Mouse (Mus musculus) cerebellum, adult 2 months (tissue): ENCODE results near the gene Btbd3. TPM values are rescaled to one million over a fixed set of nuclear protein-coding genes. Genes with fewer than 3 reads are reported as not detected.

Experiments
- DNase-seq, 2 experiments: peaks; one replicate each; pipeline ENCODE4 v3.0.0; 2021
- H3K27ac ChIP-seq: fragments of 200-500 bp; 2 replicates; pipeline ENCODE4 v1.5.1; 2012; ENCODE audit warnings: low read length, control low read depth, inconsistent platforms; ENCODE audit not compliant: insufficient read depth
- H3K27me3 ChIP-seq: fragments of 200-500 bp; 2 replicates; pipeline ENCODE4 v1.6.1; 2012; ENCODE audit warnings: inconsistent platforms, mild to moderate bottlenecking, low read length, moderate library complexity; ENCODE audit not compliant: control insufficient read depth, insufficient read depth
- H3K4me1 ChIP-seq: fragments of 200-500 bp; 2 replicates; pipeline ENCODE4 v1.6.1; 2011; ENCODE audit warnings: low read length; ENCODE audit not compliant: control insufficient read depth, insufficient read depth
- H3K4me3 ChIP-seq: fragments of 200-500 bp; replicated peaks from 2 replicates; pipeline ENCODE3; 2011; ENCODE audit warnings: mild to moderate bottlenecking, low read depth, low read length, control low read depth; ENCODE audit not compliant: insufficient read depth
- CTCF ChIP-seq: fragments of 200-500 bp; IDR thresholded peaks from 2 replicates; pipeline ENCODE4 v1.5.1; 2011; ENCODE audit warnings: low read depth, mild to moderate bottlenecking, control low read depth, low read length, moderate library complexity, borderline replicate concordance; ENCODE audit not compliant: insufficient read depth
- POLR2A ChIP-seq: fragments of 200-500 bp; IDR thresholded peaks from 2 replicates; pipeline ENCODE4 v1.6.1; 2011; ENCODE audit warnings: low read length, control low read depth, borderline replicate concordance; ENCODE audit not compliant: insufficient read depth
- WGBS: fragments of 180-500 bp; shearing (Covaris S2); methylation state at CpG from one replicate; pipeline ENCODE4 v1.1.7; 2018; 5-methylcytosine and 5-hydroxymethylcytosine counted together
- polyA plus RNA-seq: library from polyadenylated mRNA; depleted of rRNA; stranded (reverse); fragments of >200 nt; gene quantifications from 2 replicates; pipeline ENCODE4 v1.2.3, GENCODE M21; 2012

The Btbd3 gene
- polyA plus RNA-seq, 1 experiment: 183 TPM

DNA sequence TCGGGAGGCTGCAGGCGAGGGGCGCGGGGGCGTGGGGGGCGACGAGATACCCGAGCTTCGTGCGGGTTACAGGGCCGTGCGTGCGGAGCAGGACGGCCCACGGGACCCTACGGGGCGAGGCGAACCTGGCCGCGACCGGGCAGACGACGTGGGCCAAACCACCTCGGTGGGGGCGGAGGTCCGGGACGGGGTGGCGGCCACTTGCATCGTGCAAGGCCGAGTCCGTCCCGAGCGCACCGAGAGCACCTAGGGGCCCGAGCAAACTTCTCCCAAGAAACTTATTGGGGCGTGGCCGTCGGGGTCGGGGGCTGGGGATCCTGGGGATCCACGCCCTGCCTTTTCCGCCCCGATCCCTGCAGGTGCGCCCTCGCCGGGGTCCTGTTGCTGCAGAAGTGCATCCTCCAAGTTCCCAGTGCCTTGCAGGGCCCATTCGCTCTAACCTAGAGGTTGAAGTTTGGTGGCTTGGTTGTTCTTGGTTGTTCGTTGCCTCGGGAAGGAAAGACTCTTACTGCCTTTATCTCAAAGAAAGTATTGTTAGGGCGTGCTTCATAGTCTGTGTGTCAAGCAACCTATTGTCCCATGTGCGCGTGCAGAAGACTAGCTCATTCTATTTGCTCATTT is 596 bp downstream of the Btbd3 start:
- no peak for TF ChIP-seq CTCF
- TF ChIP-seq POLR2A: no peak
- peak overlapping the region; percentile 98 for H3K4me3 ChIP-seq
- DNase-seq: no peak
- H3K27ac ChIP-seq: peak overlapping the region; percentile 60
- WGBS: under 1% methylated on average over 50 of the region's 51 CpGs
- H3K27me3 ChIP-seq: no peaks in the 10 kb centered on the region
- peaks cover 11% of the 10 kb centered on the region; the same call in 1 of the 2 replicates for H3K4me1 ChIP-seq

DNA sequence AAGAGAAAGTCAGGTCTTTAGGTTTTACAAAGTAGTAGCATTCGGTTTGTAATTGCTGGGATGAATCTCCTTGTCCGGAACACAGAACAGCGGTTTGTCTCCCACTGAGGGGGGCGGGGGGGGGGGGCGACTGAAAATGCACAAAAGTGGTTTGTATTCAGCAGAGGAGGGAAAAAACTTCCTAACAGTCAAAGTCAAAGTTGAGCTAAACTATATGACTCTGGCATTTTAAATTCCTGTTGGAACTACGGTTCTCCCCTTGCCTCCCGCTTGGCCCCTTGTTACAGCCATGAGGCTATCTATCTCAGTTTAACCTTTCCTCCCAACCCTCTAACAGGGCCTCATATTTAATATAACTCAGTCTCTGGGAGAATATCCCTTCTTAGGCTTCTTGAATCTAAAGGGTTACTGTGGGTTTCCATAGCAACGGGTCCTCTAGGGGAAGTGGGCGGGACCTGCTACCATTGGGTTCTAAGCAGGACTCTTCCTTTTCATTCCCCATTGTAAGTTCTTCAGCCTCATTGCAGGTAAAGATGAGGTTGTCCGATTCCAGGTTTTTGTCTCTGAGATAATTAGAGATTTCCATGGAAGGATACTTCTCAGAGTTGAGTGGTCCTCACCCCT is 1.4 kb downstream of the Btbd3 start:
- peak overlapping the region; percentile 98 for H3K4me3 ChIP-seq
- TF ChIP-seq POLR2A (no peak), CTCF (no peak)
- no peaks in the 10 kb centered on the region for H3K27me3 ChIP-seq
- H3K4me1 ChIP-seq: peaks cover 11% of the 10 kb centered on the region; the same call in 1 of the 2 replicates
- DNase-seq: peak in 1 of 2 experiments; percentile 75
- no peak overlapping the region for H3K27ac ChIP-seq
- 1% methylated on average over 10 of the region's 10 CpGs for WGBS

DNA sequence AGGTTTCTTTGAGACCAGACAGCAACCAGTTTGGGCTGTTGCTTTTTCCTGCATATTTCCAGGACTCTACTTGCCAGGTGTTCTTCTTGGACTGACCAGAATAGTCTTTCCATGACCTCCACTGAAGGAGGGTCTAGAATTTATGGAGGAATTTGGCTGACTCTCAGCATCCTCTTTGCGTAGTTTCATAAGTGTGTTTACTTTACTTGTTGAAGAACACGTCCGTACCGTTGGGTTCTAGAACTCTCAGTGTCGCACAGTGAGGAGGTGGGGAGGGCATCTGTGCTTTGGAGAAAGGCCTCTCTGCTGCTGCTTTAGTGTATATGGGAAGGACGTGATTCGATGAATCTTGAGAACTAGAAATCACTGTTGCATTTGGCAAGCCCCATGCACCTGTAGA is 4.8 kb downstream of the Btbd3 start:
- no peak for DNase-seq
- no peaks in the 10 kb centered on the region for H3K27me3 ChIP-seq
- peaks cover 19% of the 10 kb centered on the region for H3K4me1 ChIP-seq
- H3K4me3 ChIP-seq: no peak overlapping the region
- no peak for TF ChIP-seq CTCF
- TF ChIP-seq POLR2A: no peak
- H3K27ac ChIP-seq: 0 out of 2 replicates have a peak overlapping the region, but pooled peaks have one; percentile 25
- WGBS: 60% methylated on average over 7 of the region's 7 CpGs

DNA sequence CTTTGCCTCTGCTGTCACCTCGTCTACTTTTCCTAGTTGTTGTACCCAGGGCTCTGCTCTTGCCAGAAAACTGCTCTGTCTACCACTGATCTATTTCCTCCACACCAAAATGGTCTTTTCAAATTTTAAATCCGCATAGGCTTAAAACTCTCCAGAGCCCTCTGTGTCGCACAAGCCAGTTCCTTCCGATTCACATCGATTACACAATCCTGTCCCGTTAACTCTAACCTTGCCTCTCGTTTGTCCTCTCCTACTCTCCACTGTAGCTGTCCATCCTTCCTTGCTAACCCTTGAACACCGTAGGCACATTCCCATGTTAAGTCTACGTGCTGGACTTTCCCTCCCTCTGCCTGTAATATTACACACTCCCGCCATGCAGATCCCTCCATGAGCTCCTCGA is 6.5 kb downstream of the Btbd3 start:
- DNase-seq: no peak
- Histone ChIP-seq H3K4me1 (peaks cover 31% of the 10 kb centered on the region), H3K27me3 (no peaks in the 10 kb centered on the region), H3K4me3 (no peak overlapping the region), H3K27ac (no peak overlapping the region)
- TF ChIP-seq CTCF (no peak), POLR2A (no peak)
- WGBS: 75% methylated on average over 11 of the region's 11 CpGs

DNA sequence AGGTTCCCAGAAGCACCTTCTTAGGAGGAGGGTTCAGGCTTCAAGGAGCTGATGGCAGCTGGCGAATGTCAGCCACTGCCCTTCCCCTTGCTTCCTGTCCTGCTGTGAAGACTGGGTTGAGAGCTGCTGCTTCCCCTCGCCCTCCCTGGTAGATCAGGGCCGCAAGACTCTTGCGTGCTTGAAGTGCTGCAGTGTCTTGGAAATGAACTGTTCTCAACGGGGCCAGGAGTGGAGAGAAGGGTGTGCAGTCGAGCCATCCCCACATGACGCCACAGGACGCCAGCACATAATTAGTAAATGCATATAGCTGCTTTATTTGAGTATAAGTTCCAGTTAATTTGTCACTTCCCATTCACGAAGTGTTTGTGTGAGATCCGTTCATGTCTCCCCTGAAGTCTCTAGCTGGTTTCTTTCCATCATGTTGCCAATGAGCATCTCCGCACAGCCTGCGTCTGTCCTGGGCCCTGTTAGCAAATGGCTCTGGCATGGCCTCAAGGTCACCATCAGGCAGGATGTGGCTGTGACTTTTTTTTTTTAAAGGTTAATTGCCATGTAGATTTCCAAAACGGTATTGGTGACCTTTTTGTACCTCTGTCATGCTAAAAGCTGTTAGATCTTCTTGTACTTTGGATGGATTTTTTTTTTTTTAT is 9.1 kb downstream of the Btbd3 start:
- DNase-seq: peak; percentile 52 to 59
- Histone ChIP-seq H3K4me3 (peak overlapping the region; percentile 7), H3K27ac (peak overlapping the region; percentile 87), H3K4me1 (peaks cover 31% of the 10 kb centered on the region), H3K27me3 (no peaks in the 10 kb centered on the region)
- 6% methylated on average over 13 of the region's 13 CpGs for WGBS
- TF ChIP-seq POLR2A (no peak), CTCF (no peak)

DNA sequence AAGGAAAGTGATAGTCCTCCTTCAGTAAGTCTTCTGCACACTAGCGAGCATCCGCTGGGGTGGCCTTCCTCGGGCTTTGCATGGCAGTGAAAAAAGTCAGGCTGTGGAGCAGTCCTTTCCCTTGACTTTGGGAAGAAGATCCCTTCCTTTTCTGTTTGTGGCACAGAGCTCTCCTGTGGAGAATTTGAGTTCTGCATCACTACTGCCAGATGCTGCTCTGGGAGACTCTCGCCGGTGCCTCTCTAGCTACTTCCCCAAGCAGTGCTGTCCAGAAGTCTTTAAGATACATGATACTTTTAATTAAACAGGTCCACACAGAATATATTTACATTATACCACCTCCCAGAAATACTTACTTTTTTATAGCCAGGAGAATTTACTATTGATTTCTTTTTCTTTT is 10.3 kb downstream of the Btbd3 start:
- TF ChIP-seq CTCF: no peak
- no peak for TF ChIP-seq POLR2A
- Histone ChIP-seq H3K4me3 (no peak overlapping the region), H3K27ac (no peak overlapping the region), H3K27me3 (no peaks in the 10 kb centered on the region), H3K4me1 (peaks cover 23% of the 10 kb centered on the region)
- 44% methylated on average over 5 of the region's 5 CpGs for WGBS
- DNase-seq: no peak

DNA sequence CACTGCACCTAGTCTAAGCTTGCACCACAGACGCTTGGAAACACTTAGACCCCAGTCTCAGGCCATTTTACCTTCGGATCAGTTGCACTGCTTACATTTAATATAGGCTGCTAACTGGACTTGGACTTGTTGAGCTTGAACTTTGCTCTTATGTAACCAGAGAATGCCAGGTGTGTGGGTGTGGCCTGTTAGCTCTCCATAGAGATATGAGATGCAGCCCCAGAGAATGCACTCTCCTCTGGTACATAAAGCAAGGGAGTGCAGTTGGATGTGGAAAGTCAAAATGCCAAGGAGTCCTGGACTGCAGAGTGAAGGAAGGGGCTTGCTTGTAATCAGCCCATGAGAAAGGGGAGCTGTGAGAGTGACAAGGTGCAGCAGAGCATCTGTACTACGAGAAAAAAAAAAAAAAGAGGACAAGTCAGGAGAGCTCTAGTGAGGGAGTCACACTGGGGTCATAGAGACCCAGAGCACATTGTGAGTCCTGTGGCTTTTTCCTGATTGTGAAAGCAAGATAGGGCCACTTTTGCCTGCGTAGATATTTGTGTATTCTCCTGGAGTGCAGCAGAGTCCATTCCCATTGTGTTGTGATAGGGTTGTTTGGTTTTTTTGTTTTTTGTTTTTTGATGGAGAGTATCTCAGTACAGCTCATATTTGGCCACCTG is 11.6 kb downstream of the Btbd3 start:
- Histone ChIP-seq H3K4me1 (peaks cover 23% of the 10 kb centered on the region), H3K4me3 (no peak overlapping the region), H3K27me3 (no peaks in the 10 kb centered on the region), H3K27ac (no peak overlapping the region)
- WGBS: 61% methylated on average over 4 of the region's 4 CpGs
- no peak for TF ChIP-seq POLR2A
- TF ChIP-seq CTCF: no peak
- DNase-seq: peak in 1 of 2 experiments; percentile 56
